Mouse (Mus musculus): Measurements from ENCODE around the gene Lpar3.

DNA sequence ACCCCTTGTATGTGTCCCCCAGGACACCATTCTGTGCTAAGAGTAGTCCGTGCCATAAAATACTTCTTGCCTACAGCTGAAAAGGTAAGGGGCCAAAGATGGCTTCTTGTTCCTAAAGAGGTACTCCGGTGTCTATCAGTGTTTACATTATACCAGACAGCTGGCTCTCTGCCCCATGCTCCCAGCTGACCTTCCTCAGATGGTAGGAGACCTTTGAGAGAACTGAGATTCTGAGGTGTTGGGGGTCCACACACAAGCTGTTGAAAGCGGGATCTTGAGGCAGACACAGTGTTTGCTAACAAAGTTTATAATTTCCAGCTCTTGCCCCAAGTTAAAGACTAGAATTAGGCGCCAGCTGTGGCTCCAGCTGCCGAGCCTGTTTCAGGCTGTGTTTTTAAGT lies 53.7 kb downstream of the Lpar3 start:
- TF ChIP-seq GATA1 (IDR thresholded peaks at IDR 0.05; ENCODE audit: low read length) = no peak
- no peak for TF ChIP-seq TAL1 (IDR thresholded peaks at IDR 0.05; ENCODE audit: low read length)
